Mouse (Mus musculus): ENCODE data around the gene Slc16a7.
A peak's percentile ranks its signal among the peaks of the same experiment; 100 is the strongest.

The Slc16a7 gene

GRCm38 (mm10) chr10:125321446-125322428, 67.5 kb downstream of the Slc16a7 start:
- DNase-seq, result no peak

GRCm38 (mm10) chr10:125317317-125317716, 71.9 kb downstream of the Slc16a7 start:
- no peak for DNase-seq

- no peak for DNase-seq
Measured at GRCm38 (mm10) chr10:125310855-125311254, 78.4 kb downstream of the Slc16a7 start.

DNA sequence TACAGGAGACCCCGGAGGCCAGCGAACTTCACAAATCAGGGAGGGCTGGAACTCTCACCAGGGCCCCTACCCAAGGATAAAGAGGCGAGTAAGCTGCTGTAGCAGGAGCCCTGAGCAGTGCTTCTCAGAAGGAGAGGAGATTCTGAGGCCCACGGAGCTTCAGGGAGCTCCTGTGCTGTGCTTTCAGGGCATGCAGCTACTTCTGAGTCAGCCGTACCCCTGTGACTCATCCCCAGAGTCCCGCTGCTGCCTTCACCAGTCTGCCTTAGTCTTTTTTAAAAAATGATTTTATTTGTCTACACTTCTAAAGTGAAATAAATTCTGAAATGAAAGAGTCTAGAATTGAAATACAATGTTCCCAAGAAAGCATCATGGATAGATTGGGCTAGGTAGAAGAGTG, 91.2 kb downstream of the Slc16a7 start:
- peak; percentile 31 for DNase-seq

DNA sequence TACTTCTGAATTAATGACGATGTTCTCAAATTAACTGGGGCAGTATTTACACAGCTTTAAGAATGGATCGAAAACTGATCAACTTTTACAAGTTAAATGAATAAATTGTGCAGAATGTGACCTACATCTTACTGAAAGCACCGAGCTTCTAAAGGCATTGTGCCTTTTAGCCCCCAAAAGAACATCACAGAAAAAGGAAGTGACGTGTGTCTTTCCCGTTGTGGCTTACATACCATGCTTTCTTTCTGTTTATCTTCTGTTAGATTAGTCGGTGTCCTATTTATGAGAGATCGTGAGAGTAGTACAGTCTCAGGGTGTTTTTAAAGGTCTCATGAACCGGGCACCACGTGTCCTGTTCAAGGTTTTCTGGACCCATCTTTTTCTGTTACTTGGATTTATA, 98.9 kb downstream of the Slc16a7 start:
- no peak for DNase-seq

- no peak for DNase-seq
Measured at GRCm38 (mm10) chr10:125288560-125288959, 100.7 kb downstream of the Slc16a7 start.

DNA sequence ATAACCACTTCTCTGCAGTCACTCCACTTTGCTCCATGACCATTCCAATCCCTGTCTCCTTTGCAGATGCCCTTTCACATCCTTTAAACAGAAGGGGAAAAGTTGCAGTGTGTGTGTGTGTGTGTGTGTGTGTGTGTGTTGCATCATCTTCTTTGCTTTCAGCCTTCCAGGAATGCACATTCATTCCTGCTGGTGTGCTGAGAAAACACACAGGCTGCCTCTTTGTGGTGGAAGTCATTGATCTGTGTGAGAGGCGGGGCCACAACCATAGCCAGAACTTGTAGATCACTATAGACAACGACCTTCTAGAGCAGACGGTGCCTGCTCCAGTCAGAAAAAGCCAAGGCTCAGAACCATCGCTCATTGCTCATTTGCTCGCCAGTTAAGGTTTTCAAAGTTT, 103.9 kb downstream of the Slc16a7 start:
- DNase-seq, result no peak

GRCm38 (mm10) chr10:125275149-125275848, 114.0 kb downstream of the Slc16a7 start:
- no peak for DNase-seq

DNA sequence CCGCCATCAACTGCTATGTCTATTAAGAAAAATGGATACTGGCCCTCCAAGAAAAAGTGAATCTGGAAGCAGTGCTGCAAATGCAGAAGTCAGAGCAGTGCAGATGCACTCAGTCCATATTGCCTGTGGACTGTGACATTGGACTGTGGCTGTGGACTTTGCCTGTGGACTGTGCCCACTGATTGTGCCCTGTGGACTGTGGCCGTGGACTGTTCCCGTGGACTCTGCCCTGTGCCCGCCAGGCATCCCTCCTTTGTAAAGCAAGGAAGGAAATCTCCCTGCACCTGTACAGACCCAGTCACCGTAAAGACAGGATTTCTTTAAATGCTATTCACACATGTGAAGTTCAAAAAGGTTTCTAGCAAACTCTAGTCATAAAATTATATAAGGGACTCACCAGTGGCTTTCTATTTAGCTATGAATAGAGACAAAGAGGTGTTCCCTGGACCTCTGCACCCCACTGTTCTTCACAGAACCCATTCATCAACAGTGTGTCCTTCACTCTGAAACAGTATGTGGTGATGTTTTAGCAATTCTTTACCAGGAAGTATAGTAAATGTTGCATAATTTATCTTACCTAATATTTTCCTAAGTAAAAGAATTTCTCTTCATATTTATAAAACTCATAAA, 114.6 kb downstream of the Slc16a7 start:
- DNase-seq, result no peak

DNA sequence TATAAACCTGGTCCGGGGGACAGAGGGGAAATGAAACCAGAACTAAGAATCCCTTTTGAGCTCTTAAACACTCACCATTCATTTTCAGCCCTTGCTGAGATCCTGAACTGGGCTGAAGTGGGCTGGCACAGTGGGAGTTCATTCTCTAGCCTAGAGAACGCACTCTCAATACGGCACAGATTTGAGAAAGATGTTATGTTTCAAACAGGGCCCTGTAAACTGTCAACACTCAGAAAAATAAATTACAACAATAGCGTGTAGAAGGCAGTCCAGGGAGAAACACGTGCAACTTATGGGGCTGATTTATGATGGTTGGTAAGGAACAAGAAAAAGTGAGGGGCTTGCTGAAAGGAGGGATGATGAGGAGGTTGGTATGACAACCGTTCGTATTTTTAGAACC, 115.5 kb downstream of the Slc16a7 start:
- DNase-seq, result no peak

DNA sequence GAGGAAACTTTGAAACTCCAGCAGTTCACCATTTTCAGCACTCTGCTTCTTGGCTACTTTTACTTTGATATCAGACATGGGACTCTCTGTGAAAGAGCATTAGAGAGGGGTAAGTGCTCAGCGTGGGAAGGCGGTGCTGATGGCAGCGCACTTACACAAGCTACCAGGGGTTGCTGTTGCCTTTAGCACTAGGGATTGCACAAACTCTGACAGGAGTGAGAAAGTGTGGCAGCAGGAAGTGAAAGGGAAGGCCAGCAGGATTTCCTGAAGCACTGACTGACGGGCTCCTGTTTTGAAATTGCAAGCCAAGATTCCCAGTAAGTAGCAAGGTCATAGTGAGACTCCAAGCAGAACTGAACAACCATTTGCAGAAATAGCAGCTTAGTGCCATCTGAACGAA, 117.8 kb downstream of the Slc16a7 start:
- DNase-seq, result no peak

DNA sequence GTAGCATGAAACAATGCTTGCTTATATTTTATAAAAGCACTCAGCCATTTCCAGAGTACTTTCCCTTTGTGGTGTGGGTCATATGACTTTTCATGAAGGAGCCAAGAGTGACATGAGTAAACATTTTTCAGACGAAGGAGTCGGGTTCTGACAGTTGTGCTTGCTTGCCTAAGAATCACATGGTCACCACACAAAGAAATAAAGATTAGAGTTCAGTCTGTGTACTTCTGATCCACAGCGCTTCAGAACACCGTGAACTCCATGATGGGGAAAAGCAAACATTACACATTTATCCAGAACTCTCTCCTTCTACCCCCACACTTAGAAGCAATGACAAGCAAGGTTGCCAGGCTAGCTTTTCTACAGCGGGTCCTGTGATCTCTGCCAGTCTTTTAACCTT, 119.0 kb downstream of the Slc16a7 start:
- no peak for DNase-seq

DNA sequence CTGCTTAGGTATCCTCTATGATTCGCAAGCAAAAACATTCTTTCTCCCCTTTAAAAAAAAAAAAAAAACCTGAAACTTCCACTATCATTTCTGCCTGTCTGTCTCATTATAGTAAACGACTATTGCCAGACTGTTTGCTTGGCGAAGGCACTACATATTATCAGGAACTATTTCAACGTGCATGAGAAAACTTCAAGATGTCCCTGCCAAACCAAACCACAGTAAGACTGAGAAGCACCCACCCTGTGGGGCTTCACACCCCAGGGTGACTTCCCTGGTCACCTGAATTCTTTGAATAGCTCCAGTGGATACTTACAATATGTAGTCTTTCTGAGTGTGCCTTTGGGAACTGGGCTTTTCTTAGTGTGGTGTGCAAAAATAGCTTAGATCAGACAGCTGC, 122.9 kb downstream of the Slc16a7 start:
- no peak for DNase-seq

GRCm38 (mm10) chr10:125265901-125266300, 123.4 kb downstream of the Slc16a7 start:
- DNase-seq, result no peak

DNA sequence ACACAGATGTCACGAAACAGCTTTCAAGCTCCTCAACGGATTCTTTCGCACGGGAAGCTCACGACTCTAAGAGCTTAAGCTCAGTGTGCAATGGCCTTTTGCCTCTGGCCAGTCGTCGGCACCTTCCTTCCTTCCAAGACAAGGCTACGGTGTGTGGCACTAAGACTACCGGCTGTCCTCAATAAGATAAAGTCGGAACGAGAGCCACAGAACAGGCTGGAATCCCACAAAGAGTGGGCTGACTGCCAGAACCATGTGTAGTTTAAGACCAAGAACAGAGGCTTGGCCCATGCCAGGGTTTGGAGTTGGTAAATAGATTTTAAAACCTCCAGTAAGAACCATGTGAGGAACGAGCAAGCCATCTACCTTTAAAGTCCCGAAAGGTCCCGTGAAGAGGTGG, 123.8 kb downstream of the Slc16a7 start:
- DNase-seq, result no peak

DNA sequence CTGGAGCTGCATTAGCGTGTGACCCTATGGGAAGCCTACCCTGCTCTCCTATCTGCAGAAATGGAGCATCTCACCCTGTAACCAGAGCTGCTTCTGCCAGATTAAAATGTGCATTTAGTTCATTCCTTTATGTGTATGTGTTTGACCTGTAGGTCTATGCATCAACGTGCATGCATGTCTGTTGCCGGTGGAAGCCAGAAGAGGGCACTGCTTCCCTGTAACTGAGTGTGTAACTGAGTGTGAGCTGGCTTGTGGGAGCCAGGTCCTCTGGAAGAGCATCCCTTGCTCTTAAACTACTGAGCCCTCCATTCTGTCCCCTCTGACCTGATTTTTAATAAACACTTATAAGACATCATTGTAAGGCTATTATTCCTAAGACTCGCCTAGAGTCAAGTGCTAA, 124.3 kb downstream of the Slc16a7 start:
- DNase-seq, result peak; percentile 30

- no peak for DNase-seq
Measured at GRCm38 (mm10) chr10:125255904-125256303, 133.4 kb downstream of the Slc16a7 start.

DNA sequence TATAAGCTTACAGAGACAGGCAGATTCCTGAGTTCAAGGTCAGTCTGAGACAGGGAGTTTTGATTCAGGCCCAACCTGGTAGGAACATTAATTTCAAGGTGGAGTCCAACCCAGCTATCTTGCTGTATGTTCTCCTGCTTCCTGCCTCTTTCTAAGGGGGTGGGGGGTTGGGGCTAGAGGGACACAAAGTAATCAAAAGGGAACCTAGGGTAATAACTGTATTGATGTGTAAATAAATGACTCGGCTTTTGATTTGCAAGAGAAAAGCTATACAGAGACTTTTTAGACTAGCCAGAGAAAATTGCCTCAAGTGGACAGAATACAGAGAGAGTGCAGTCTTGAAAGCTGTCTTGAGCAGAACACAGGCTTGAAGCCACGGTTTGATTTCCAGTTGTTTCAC, 174.7 kb downstream of the Slc16a7 start:
- DNase-seq, result no peak

GRCm38 (mm10) chr10:125213805-125214204, 175.5 kb downstream of the Slc16a7 start:
- DNase-seq, result no peak

DNA sequence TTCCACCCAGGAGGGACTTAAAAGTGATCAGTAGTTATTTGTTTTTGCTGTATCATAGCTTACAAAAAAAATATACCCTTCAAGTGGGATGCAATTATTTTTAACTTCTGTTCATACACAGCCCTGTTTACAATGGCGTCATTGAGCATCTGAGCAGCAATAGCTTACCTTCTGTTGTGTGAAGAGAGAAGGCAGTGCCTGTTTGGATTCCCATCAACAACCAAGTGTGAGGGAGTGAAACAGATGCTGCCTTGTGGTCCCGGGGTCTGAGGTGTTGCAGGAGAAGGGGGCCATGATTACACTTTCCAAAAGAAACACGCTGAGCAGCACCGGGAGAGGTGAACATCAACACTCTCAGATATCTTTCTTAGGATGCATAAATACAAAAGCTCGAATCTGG, 201.7 kb downstream of the Slc16a7 start:
- DNase-seq, result no peak

- no peak for DNase-seq
Measured at GRCm38 (mm10) chr10:125185387-125185786, 203.9 kb downstream of the Slc16a7 start.

DNA sequence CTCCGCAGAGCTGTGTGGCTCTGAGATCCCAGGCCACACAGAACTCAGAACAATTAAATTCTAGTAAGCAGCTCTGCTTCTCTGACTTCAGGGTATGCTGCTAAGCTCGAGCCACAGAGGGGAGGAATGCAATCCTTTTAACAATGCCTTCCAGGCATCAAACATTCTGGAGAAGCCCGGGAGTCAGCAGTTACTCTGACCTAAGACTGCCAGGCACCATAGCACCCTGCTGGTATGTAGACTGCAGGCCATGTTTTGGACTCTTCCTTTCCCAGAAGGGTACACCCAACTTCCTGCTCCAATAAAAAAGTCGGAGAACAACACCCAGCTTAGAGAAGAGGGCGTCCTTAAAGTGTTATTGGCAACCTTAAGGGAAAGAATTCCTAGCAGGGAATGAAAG, 205.1 kb downstream of the Slc16a7 start:
- DNase-seq, result no peak

GRCm38 (mm10) chr10:125182545-125182944, 206.7 kb downstream of the Slc16a7 start:
- DNase-seq, result no peak

- DNase-seq, result no peak
Measured at GRCm38 (mm10) chr10:125177782-125178181, 211.5 kb downstream of the Slc16a7 start.
